Comparison of ENCODE assay signal across 25 mouse cellular contexts in the genomic region with DNA sequence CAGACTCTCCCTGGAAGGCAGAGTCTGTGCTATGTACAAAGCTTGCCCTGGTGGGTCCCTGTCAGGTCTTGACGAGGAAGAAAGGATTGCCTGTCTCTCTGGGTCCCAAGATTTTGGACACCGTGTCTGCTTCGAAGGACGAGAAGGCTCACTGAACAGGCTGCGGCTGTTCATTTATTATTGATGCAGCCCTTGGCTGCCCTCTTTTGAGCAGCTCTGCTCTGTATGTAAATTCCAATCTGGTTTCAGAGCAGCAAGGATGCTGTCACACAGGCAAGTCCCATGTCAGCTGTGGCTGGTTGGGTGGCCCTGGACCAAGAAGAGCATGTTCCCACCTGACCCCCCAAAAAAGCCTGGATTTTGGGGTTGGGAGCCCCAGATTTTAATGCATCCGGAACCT.
A peak's percentile ranks its signal among the peaks of the same experiment; 100 is the strongest.
DNase-seq lines count a peak whose midpoint lies in the region; ATAC-seq and TF ChIP-seq lines count a peak whose summit lies in the region.
"Had no signal": no experiment of that assay in that cellular context is flagged by ENCODE, and none has a peak within 500 bp of the region (broad histone marks: within the 10 kb centered on the region; RNA-seq: fewer than 3 reads in every experiment).

No protein-coding gene starts in this region.

- no peak overlapping the region for H3K4me3 ChIP-seq in forebrain, embryonic 14.5 days (ENCODE audit: low read depth, low read length)
- no peak overlapping the region for H3K4me3 ChIP-seq in forebrain, embryonic 11.5 days (ENCODE audit: low read depth, low read length)
- H3K4me3 ChIP-seq in hindbrain, postnatal 0 days (ENCODE audit: low read length), result no peak overlapping the region
- H3K4me3 ChIP-seq in hindbrain, embryonic 16.5 days (ENCODE audit: low read length), result no peak overlapping the region
- H3K4me3 ChIP-seq in midbrain, embryonic 15.5 days, result no peak overlapping the region
- H3K4me3 ChIP-seq: embryonic facial prominence, embryonic 12.5 days; limb, embryonic 13.5 days; lung, embryonic 15.5 days; midbrain, embryonic 12.5 days had no signal

- no peaks in the 10 kb centered on the region for H3K36me3 ChIP-seq in forebrain, embryonic 14.5 days (ENCODE audit: control insufficient read depth, insufficient read depth, low read length)
- no peaks in the 10 kb centered on the region for H3K36me3 ChIP-seq in forebrain, embryonic 11.5 days (ENCODE audit: control insufficient read depth, insufficient read depth, low read length)
- H3K36me3 ChIP-seq in hindbrain, postnatal 0 days (ENCODE audit: insufficient read depth, low read length), result no peaks in the 10 kb centered on the region
- H3K36me3 ChIP-seq in hindbrain, embryonic 16.5 days (ENCODE audit: control insufficient read depth, insufficient read depth, low read length), result no peaks in the 10 kb centered on the region
- no peaks in the 10 kb centered on the region for H3K36me3 ChIP-seq in midbrain, embryonic 15.5 days (replicated peaks)
- H3K36me3 ChIP-seq: embryonic facial prominence, embryonic 12.5 days; limb, embryonic 13.5 days; lung, embryonic 15.5 days; midbrain, embryonic 12.5 days had no signal

- ATAC-seq in forebrain, embryonic 14.5 days, result no peak
- no peak for ATAC-seq in forebrain, embryonic 11.5 days (replicated peaks; ENCODE audit: low FRiP score)
- peak; percentile 63; the same call in 1 of the 2 replicates for ATAC-seq in hindbrain, postnatal 0 days
- ATAC-seq in hindbrain, embryonic 16.5 days, result no peak
- peak; percentile 65; the same call in 1 of the 2 replicates for ATAC-seq in midbrain, embryonic 15.5 days (replicated peaks)
- ATAC-seq: inflammation-experienced regulatory T-cells, adult 6 months had no signal

- no peak overlapping the region for H3K27ac ChIP-seq in forebrain, embryonic 14.5 days (ENCODE audit: low read depth, low read length)
- H3K27ac ChIP-seq in forebrain, embryonic 11.5 days (ENCODE audit: low read depth, low read length), result no peak overlapping the region
- peak overlapping the region; percentile 36; the same call in 1 of the 2 replicates for H3K27ac ChIP-seq in hindbrain, postnatal 0 days
- no peak overlapping the region for H3K27ac ChIP-seq in hindbrain, embryonic 16.5 days (ENCODE audit: low read depth, low read length)
- H3K27ac ChIP-seq in midbrain, embryonic 15.5 days, result peak overlapping the region; percentile 63
- H3K27ac ChIP-seq: embryonic facial prominence, embryonic 12.5 days; limb, embryonic 13.5 days; lung, embryonic 15.5 days; midbrain, embryonic 12.5 days had no signal

- WGBS in forebrain, embryonic 14.5 days, result 85% methylated on average over 6 of the region's 6 CpGs
- 84% methylated on average over 6 of the region's 6 CpGs for WGBS in forebrain, embryonic 11.5 days
- WGBS in hindbrain, postnatal 0 days, result 46% methylated on average over 6 of the region's 6 CpGs
- WGBS in hindbrain, embryonic 16.5 days, result 33% methylated on average over 6 of the region's 6 CpGs
- WGBS in midbrain, embryonic 15.5 days, result 45% methylated on average over 6 of the region's 6 CpGs

- H3K9ac ChIP-seq in forebrain, embryonic 14.5 days (ENCODE audit: low read length), result no peak overlapping the region
- H3K9ac ChIP-seq in forebrain, embryonic 11.5 days (ENCODE audit: low read length), result no peak overlapping the region
- no peak overlapping the region for H3K9ac ChIP-seq in hindbrain, postnatal 0 days (replicated peaks; ENCODE audit: low read length)
- no peak overlapping the region for H3K9ac ChIP-seq in hindbrain, embryonic 16.5 days (ENCODE audit: low read depth, low read length)
- no peak overlapping the region for H3K9ac ChIP-seq in midbrain, embryonic 15.5 days
- H3K9ac ChIP-seq: embryonic facial prominence, embryonic 12.5 days; limb, embryonic 13.5 days; lung, embryonic 15.5 days; midbrain, embryonic 12.5 days had no signal

- TF ChIP-seq CTCF in hindbrain, postnatal 0 days (IDR thresholded peaks at IDR 0.05; ENCODE audit: low read depth), result 0 out of 2 replicates have a peak, but pooled peaks have one; percentile 4

- no peak overlapping the region for H3K4me2 ChIP-seq in forebrain, embryonic 14.5 days (ENCODE audit: low read length)
- no peak overlapping the region for H3K4me2 ChIP-seq in forebrain, embryonic 11.5 days (ENCODE audit: low read depth, low read length, severe bottlenecking)
- no peak overlapping the region for H3K4me2 ChIP-seq in hindbrain, postnatal 0 days (ENCODE audit: low read depth, low read length)
- no peak overlapping the region for H3K4me2 ChIP-seq in hindbrain, embryonic 16.5 days (ENCODE audit: low read length)
- H3K4me2 ChIP-seq in midbrain, embryonic 15.5 days, result no peak overlapping the region
- H3K4me2 ChIP-seq: embryonic facial prominence, embryonic 12.5 days; heart, embryonic 11.5 days; limb, embryonic 13.5 days; liver, embryonic 11.5 days; lung, embryonic 15.5 days; midbrain, embryonic 12.5 days had no signal

- no peaks in the 10 kb centered on the region for H3K27me3 ChIP-seq in forebrain, embryonic 14.5 days (replicated peaks; ENCODE audit: control insufficient read depth, insufficient read depth, low read length)
- H3K27me3 ChIP-seq in forebrain, embryonic 11.5 days (ENCODE audit: control insufficient read depth, insufficient read depth, low read length), result no peaks in the 10 kb centered on the region
- no peaks in the 10 kb centered on the region for H3K27me3 ChIP-seq in hindbrain, postnatal 0 days (ENCODE audit: insufficient read depth, low read length)
- no peaks in the 10 kb centered on the region for H3K27me3 ChIP-seq in hindbrain, embryonic 16.5 days (replicated peaks; ENCODE audit: control insufficient read depth, insufficient read depth, low read length)
- no peaks in the 10 kb centered on the region for H3K27me3 ChIP-seq in midbrain, embryonic 15.5 days (replicated peaks)
- H3K27me3 ChIP-seq: embryonic facial prominence, embryonic 12.5 days; limb, embryonic 13.5 days; lung, embryonic 15.5 days; midbrain, embryonic 12.5 days had no signal

- DNase-seq in forebrain, embryonic 14.5 days (ENCODE audit: low spot score), result peak; percentile 17
- no peak for DNase-seq in forebrain, embryonic 11.5 days (ENCODE audit: low spot score)
- peak; percentile 50 for DNase-seq in hindbrain, postnatal 0 days (ENCODE audit: low spot score)
- peak; percentile 4 for DNase-seq in NIH3T3 (ENCODE audit: low read depth)
- no peak for DNase-seq in urinary bladder, postnatal 10 days (ENCODE audit: low spot score)
- no peak for DNase-seq in gastrocnemius, postnatal 4 days (ENCODE audit: low spot score in 2 of 2)
- DNase-seq: adrenal gland, adult 8-10 months; cerebellum, adult 11 months; cerebellum, adult 9-10 months; cerebellum, postnatal 36 days; gastrocnemius, postnatal 14 days; heart, adult 18-20 months; heart, postnatal 36 days; kidney, adult 11 months; kidney, postnatal 14 days; thymus, postnatal 14 days had no signal

- no peaks in the 10 kb centered on the region for H3K4me1 ChIP-seq in forebrain, embryonic 14.5 days (ENCODE audit: control insufficient read depth, insufficient read depth, low read length)
- H3K4me1 ChIP-seq in forebrain, embryonic 11.5 days (replicated peaks; ENCODE audit: control insufficient read depth, insufficient read depth, low read length), result no peaks in the 10 kb centered on the region
- H3K4me1 ChIP-seq in hindbrain, postnatal 0 days (ENCODE audit: insufficient read depth, low read length), result no peaks in the 10 kb centered on the region
- H3K4me1 ChIP-seq in hindbrain, embryonic 16.5 days (ENCODE audit: control insufficient read depth, insufficient read depth, low read depth, low read length), result no peaks in the 10 kb centered on the region; the same call in 1 of the 2 replicates
- H3K4me1 ChIP-seq in midbrain, embryonic 15.5 days, result peaks cover 6% of the 10 kb centered on the region; the same call in 1 of the 2 replicates
- H3K4me1 ChIP-seq: embryonic facial prominence, embryonic 12.5 days; limb, embryonic 13.5 days; lung, embryonic 15.5 days; midbrain, embryonic 12.5 days had no signal

- no peaks in the 10 kb centered on the region for H3K9me3 ChIP-seq in forebrain, embryonic 14.5 days (replicated peaks; ENCODE audit: control insufficient read depth, low read length)
- H3K9me3 ChIP-seq in forebrain, embryonic 11.5 days (ENCODE audit: control insufficient read depth, low read length), result no peaks in the 10 kb centered on the region
- H3K9me3 ChIP-seq in hindbrain, postnatal 0 days (ENCODE audit: low read length), result no peaks in the 10 kb centered on the region
- H3K9me3 ChIP-seq in hindbrain, embryonic 16.5 days (ENCODE audit: control insufficient read depth, low read length), result no peaks in the 10 kb centered on the region; the same call in 1 of the 2 replicates
- H3K9me3 ChIP-seq in midbrain, embryonic 15.5 days, result no peaks in the 10 kb centered on the region
- H3K9me3 ChIP-seq: embryonic facial prominence, embryonic 12.5 days; limb, embryonic 13.5 days; lung, embryonic 15.5 days; midbrain, embryonic 12.5 days had no signal

Comparison
In these comparisons a context has a peak if more than half of its experiments do, and no peak if none do; other contexts are left out.
1. ATAC-seq: peak in hindbrain, postnatal 0 days (single experiment) and midbrain, embryonic 15.5 days (single experiment); none in forebrain, embryonic 14.5 days (single experiment), forebrain, embryonic 11.5 days (single experiment) and hindbrain, embryonic 16.5 days (single experiment).
2. DNase-seq: peak in forebrain, embryonic 14.5 days (single experiment), hindbrain, postnatal 0 days (single experiment) and NIH3T3 (single experiment); none in forebrain, embryonic 11.5 days (single experiment), urinary bladder, postnatal 10 days (single experiment) and gastrocnemius, postnatal 4 days (0 of 2).
3. H3K27ac ChIP-seq: peak in hindbrain, postnatal 0 days (single experiment) and midbrain, embryonic 15.5 days (single experiment); none in forebrain, embryonic 14.5 days (single experiment), forebrain, embryonic 11.5 days (single experiment) and hindbrain, embryonic 16.5 days (single experiment).